Mouse (Mus musculus): Measurements from ENCODE around the gene Ldb1. TPM values are rescaled to one million over a fixed set of nuclear protein-coding genes. Genes with fewer than 3 reads are reported as not detected.

The Ldb1 gene
- polyA plus RNA-seq, 1 experiment from 2014 or later, result 129 TPM

DNA sequence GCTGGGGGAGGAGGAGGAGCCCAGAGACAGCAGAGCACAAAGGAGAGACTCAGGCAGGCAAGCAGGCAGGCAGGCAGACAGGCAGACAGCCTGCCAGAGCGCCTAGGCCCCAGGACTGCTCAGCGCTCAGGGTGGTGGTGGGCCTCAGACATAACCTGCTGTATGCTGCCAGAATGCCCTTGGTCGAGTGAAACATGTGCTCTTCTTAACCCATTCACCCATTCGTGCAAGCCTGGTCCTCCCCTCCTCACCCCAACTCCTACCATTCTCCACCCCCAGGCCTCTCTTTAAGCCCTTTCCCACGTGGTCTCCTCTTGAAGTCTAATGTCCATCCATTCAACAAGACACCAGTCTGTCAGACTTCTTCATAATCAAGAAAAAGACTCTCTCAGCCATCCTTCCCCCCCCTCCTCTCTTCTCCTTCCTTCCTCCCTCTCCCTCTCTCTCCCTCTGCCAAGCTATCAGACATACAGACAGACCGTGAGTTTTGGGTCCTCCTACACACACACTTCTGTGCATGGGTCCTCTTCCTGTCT is 2.5 kb downstream of the Ldb1 start:
- peak; percentile 10 for ATAC-seq (replicated peaks)
- Histone ChIP-seq H3K4me3 (peak overlapping the region; percentile 95), H3K4me2 (peak overlapping the region; percentile 93), H3K27me3 (replicated peaks) (no peaks in the 10 kb centered on the region), H3K27ac (peak overlapping the region; percentile 98), H3K4me1 (peaks cover 73% of the 10 kb centered on the region), H3K9ac (peak overlapping the region; percentile 61), H3K9me3 (no peaks in the 10 kb centered on the region), H3K36me3 (replicated peaks) (no peaks in the 10 kb centered on the region)
- WGBS, result 4% methylated on average over 6 of the region's 6 CpGs

DNA sequence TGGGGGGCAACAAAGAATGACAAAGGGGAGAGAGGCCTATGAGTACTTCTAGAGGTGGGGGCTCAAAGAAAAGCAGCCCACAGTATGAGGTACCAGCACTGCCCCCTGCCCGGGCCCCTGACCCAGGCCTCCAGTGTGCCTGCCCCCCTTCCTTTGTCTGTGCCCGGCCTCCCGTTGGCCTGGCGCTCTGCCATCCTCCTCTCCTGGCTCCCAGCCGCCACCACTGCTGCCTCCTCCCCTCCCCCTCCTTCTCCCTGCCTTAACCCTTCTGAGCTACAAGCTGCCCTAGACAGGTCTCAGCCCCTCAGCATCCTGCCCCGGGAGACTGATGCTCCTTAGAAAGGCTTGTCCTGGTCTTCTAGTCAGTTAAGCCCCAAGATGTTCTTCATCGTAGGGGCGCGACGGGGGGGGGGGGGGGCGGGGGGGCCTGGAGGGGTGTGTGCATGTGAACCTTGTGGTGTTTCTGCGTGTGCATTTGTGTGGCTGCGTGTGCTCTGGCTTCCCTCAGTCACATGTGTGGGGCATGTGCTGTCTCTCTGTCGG is 3.0 kb downstream of the Ldb1 start:
- Histone ChIP-seq H3K4me3 (peak overlapping the region; percentile 95), H3K9ac (peak overlapping the region; percentile 61), H3K36me3 (replicated peaks) (no peaks in the 10 kb centered on the region), H3K4me1 (peaks cover 78% of the 10 kb centered on the region), H3K27ac (peak overlapping the region; percentile 98), H3K27me3 (replicated peaks) (no peaks in the 10 kb centered on the region), H3K9me3 (no peaks in the 10 kb centered on the region), H3K4me2 (peak overlapping the region; percentile 93)
- WGBS, result 2% methylated on average over 10 of the region's 14 CpGs
- peak; percentile 20 for ATAC-seq (replicated peaks)

DNA sequence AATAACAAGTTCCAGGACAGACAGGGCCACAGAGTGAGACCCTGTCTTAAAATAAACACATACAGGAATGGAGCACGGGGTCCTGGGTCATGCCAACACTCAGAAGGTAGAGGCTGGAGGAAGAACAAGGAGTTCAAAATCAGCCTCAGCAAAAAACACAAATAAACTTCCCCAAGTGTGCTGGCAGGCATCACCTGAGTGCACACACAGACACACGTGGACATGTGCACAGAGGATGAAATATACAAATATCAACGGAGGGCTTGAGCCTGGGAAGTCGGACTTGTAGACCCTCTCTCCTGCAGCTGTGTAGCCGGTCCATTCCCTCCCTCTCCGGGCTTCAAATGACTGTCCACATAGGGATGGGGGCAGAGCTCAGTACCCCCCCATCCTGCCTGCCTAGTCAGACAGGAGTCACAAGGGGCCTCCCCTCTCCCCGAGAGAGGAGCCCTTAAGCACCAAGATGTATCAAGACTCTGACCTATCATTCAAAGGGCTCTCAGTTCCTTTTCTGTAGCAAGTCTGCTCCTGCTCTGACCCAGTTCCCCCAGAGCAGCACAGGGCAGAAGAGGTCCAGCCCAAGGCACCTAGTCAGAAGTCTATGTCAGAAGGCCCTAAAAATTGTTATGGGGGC is 3.6 kb downstream of the Ldb1 start:
- Histone ChIP-seq H3K9ac (peak overlapping the region; percentile 61), H3K4me1 (peaks cover 79% of the 10 kb centered on the region), H3K9me3 (no peaks in the 10 kb centered on the region), H3K36me3 (replicated peaks) (no peaks in the 10 kb centered on the region), H3K4me3 (peak overlapping the region; percentile 95), H3K27me3 (replicated peaks) (no peaks in the 10 kb centered on the region), H3K27ac (peak overlapping the region; percentile 98), H3K4me2 (peak overlapping the region; percentile 93)
- WGBS, result 10% methylated on average over 7 of the region's 7 CpGs
- no peak for ATAC-seq (replicated peaks)

DNA sequence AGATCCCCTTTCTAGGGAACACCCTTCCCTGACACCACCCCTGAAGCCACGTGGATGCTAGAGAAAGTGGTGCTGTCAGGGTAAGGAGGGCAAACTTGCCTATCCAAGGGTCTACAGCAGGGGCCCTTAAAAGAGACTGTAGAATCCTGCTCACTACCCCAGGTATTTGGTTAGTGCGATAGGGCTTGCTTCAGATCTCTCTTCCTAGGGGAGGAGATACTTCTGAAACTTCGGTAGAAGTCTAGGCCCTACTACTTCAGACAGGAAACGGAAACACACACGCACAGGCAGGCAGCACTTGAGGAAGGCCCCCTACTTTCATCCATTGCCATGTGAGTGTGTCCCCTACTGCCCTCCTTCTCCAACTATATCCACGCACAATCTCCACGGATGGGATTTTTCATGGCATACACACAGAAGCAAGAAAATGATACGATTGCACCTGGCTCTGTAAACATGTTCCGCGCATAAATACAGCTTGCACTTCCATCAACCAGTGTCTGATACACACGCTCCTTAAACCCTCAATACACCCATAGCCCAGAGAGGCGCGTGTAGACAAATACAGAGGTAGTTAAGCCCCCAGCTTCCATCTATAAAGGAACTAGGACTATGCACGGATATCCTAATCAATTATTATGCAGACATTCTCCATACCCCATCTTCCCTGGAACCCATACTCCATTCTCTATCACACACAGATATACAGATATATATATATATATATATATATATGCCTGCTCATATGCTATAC is 4.7 kb downstream of the Ldb1 start:
- Histone ChIP-seq H3K4me3 (peak overlapping the region; percentile 77), H3K36me3 (replicated peaks) (peaks cover 8% of the 10 kb centered on the region), H3K27ac (peak overlapping the region; percentile 98), H3K27me3 (replicated peaks) (no peaks in the 10 kb centered on the region), H3K9ac (peak overlapping the region; percentile 79), H3K4me2 (peak overlapping the region; percentile 93), H3K4me1 (peaks cover 77% of the 10 kb centered on the region), H3K9me3 (no peaks in the 10 kb centered on the region)
- no peak for ATAC-seq (replicated peaks)
- WGBS, result 32% methylated on average over 14 of the region's 14 CpGs

DNA sequence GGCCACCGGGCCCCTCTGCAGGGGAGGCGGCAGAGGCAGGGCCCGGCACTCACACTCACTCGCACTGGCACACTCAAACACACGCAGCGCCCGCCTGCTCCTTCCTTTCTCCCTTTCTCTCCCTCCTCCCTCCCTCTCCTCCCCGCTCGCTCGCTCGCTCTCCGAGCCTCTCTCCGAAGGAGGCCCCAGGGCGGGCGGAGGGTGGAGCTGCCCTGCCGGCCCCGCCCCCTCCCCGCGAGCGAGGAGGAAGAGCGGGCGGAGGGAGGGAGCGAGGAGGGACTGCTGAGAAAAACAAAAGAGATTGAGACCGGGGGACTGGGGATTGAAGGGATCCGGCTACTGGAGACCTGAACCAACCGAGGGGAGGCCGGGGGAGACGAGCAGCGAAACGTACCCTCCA is 5.5 kb downstream of the Ldb1 start:
- peaks cover 77% of the 10 kb centered on the region for H3K4me1 ChIP-seq
- H3K27me3 ChIP-seq (replicated peaks), result no peaks in the 10 kb centered on the region
- H3K27ac ChIP-seq, result peak overlapping the region; percentile 98
- 2% methylated on average over 25 of the region's 30 CpGs for WGBS
- H3K4me3 ChIP-seq, result peak overlapping the region; percentile 77
- H3K9me3 ChIP-seq, result no peaks in the 10 kb centered on the region
- peak overlapping the region; percentile 93 for H3K4me2 ChIP-seq
- peak overlapping the region; percentile 79 for H3K9ac ChIP-seq
- peaks cover 17% of the 10 kb centered on the region for H3K36me3 ChIP-seq (replicated peaks)
- peak; percentile 68 for ATAC-seq (replicated peaks)

DNA sequence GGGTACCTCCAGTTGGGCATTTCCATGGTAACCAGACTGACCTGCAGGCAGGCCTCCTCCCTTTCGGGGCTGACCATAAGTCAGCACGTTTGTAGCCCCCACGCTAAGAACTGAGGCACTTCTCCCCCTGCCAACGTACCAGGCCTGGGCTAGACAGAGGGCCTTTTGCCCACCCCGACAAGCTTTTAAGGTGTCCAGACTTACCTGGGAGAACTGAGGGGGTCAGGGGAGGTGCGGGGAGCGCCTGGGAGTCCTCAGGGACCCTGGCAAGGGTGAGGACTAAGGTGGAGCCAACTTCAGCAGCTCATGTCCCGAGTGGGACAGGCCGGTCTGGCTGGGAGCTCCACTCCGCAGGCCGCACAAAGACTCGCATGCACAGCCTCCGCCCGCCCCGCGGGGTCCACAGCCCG is 6.2 kb downstream of the Ldb1 start:
- ATAC-seq (replicated peaks), result peak; percentile 9
- peak overlapping the region; percentile 79 for H3K9ac ChIP-seq
- no peaks in the 10 kb centered on the region for H3K27me3 ChIP-seq (replicated peaks)
- H3K36me3 ChIP-seq (replicated peaks), result peaks cover 23% of the 10 kb centered on the region
- H3K9me3 ChIP-seq, result no peaks in the 10 kb centered on the region
- peaks cover 72% of the 10 kb centered on the region for H3K4me1 ChIP-seq
- H3K4me2 ChIP-seq, result peak overlapping the region; percentile 93
- WGBS, result 0% methylated on average over 16 of the region's 17 CpGs
- peak overlapping the region; percentile 77 for H3K4me3 ChIP-seq
- peak overlapping the region; percentile 98 for H3K27ac ChIP-seq

DNA sequence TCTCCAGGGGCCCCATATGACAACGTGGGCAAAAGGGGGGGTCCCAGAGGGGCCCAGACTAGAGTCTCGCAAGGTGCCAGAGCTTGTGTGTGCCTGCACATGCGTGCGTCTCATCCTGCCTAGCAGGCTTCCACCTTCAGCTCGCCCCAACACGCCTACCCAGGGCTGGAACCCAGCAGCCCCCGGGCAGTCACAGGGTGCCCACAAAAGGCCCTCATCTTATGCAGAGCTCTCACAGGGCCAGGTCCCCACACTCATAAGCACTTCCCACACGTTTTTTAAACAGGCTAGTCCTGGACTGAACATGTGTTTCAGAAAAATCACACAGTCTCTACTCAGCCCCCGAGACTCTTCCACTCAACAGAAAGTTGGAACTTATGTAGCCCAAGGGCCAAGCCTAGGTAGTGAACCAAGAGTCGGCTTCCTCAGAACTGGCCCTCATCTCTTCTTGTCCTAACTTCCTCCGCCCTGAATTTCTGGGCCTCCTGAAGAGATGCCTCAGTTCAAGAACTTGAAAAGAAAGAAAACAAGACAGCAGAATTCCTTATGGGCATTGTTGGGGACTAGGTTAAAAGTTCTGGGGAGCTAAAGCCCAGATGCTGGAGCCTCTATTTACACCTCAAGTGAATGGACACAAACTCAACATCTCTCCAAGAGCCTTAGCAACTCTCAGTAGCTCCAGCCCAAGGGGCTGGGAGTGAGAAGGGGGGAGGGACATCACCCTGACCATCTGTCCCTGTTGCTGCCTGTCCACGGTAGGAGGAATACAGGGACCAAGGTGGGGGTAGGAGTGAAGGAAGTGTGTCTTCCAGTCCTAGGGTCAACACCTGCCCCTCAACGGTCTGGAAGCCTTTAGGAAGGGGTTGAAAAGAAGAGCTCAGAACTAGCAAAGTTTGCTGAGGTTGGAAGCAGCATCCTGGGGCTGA is 6.8 kb downstream of the Ldb1 start:
- H3K4me1 ChIP-seq, result peaks cover 65% of the 10 kb centered on the region
- H3K9ac ChIP-seq, result peak overlapping the region; percentile 79
- H3K4me2 ChIP-seq, result peak overlapping the region; percentile 93
- H3K27ac ChIP-seq, result peak overlapping the region; percentile 98
- ATAC-seq (replicated peaks), result 0 out of 2 replicates have a peak, but pooled peaks have one; percentile 3
- H3K27me3 ChIP-seq (replicated peaks), result no peaks in the 10 kb centered on the region
- 6% methylated on average over 13 of the region's 13 CpGs for WGBS
- H3K36me3 ChIP-seq (replicated peaks), result peaks cover 30% of the 10 kb centered on the region
- H3K9me3 ChIP-seq, result no peaks in the 10 kb centered on the region
- H3K4me3 ChIP-seq, result peak overlapping the region; percentile 77

DNA sequence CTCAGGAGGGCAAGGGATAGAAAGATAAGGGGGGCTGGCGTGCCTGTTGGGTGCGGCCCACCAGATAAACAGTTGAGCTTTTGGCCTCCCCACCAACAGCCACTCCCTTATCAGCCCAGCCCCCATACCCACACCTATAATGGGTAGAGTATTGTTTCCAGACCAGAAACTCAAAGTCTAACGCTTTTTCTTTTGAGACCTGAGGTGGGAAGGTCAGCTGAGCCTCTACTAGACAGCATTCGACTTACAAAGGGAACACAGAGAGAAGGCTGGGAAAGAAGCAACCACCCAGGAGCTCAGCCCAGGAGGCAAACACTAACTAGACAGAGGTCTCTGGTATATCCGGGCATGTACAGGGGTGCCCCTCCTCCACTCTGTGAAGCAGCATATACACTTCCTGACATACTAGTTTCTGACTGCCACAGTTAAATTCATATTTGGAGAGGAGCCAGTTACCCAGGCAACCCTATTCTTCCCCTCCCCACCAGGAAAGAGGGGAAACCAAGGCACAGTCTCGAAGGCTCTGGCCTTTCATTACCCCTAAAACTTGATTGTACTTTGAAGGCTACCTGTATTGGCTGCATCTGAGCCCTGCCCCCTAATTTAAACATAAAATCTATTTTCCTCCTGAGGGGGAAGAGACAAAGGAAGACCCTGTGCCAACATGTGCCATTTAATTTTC is 7.6 kb downstream of the Ldb1 start:
- Histone ChIP-seq H3K27ac (peak overlapping the region; percentile 50), H3K4me1 (peaks cover 57% of the 10 kb centered on the region)
- no peak for ATAC-seq (replicated peaks)

DNA sequence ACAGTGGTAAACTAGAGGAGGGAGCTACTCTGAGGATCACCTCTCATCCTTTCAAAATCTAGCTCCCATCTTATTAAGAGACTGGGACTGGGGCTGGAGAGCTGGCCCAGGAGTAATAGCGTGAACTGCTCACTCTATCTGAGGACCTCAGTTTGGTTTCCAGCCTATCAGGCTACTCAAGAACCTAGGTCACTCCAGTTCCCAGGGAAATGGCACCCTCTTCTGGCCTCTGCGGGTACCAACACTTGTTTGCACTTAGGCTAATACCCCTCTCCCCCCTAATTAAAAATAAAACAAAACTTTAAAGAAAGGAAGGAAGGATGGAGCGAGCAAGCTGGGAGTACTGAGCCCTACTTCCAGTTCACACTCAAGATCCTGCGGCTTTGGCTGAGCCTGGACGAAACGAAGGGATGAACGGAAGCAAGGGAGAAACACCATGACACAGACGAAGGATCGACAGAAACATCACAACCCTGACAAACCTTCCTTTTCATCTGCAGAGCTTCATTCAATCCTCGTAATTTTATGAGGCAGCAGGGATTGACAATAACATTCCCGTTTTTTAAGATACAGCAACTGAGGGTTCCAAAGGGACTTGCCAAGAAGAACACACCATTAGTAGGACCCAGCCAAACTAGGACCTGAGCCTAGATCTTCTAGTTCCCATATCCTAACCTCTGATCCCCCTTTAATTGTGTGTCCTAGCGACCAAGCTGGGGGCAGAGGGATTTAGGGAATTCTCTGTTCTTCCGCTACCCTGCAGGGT is 8.4 kb downstream of the Ldb1 start:
- Histone ChIP-seq H3K9me3 (no peaks in the 10 kb centered on the region), H3K36me3 (replicated peaks) (peaks cover 41% of the 10 kb centered on the region), H3K27ac (peak overlapping the region; percentile 39; the same call in 1 of the 2 replicates), H3K9ac (peak overlapping the region; percentile 79), H3K4me2 (peak overlapping the region; percentile 93), H3K4me3 (peak overlapping the region; percentile 77), H3K27me3 (replicated peaks) (no peaks in the 10 kb centered on the region), H3K4me1 (peaks cover 50% of the 10 kb centered on the region)
- 61% methylated on average over 13 of the region's 13 CpGs for WGBS
- ATAC-seq (replicated peaks), result no peak

More for the DNA sequence above, 7.6 kb downstream of the Ldb1 start:
- Histone ChIP-seq H3K4me3 (peak overlapping the region; percentile 77), H3K9me3 (no peaks in the 10 kb centered on the region), H3K4me2 (peak overlapping the region; percentile 93), H3K36me3 (replicated peaks) (peaks cover 37% of the 10 kb centered on the region), H3K27me3 (replicated peaks) (no peaks in the 10 kb centered on the region), H3K9ac (peak overlapping the region; percentile 79)
- WGBS, result 5% methylated on average over 6 of the region's 6 CpGs

DNA sequence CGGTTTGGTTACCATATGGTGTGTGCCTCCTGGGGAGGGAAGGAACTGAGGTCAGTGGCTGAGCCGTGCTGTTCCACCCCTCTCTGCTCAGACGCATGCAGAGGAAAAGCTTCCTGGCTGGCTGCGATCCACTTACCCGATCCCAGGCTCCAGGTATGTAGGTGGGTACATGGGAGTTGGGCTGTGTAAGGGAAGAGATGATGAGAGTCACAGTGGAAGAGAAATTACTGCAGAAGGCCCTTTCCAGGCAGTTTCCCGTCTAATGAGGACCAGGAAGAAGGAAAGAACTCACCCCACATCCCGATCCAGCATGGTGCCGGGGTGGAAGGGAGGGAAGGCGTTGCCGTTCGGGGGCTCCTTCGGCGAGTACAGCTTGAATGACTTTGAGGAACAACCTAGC is 9.0 kb downstream of the Ldb1 start:
- Histone ChIP-seq H3K9me3 (no peaks in the 10 kb centered on the region), H3K4me1 (peaks cover 43% of the 10 kb centered on the region), H3K4me3 (0 out of 2 replicates have a peak overlapping the region, but pooled peaks have one; percentile 77), H3K36me3 (replicated peaks) (peaks cover 41% of the 10 kb centered on the region), H3K27ac (no peak overlapping the region), H3K27me3 (replicated peaks) (no peaks in the 10 kb centered on the region), H3K9ac (no peak overlapping the region), H3K4me2 (peak overlapping the region; percentile 93; the same call in 1 of the 2 replicates)
- no peak for ATAC-seq (replicated peaks)
- WGBS, result 89% methylated on average over 13 of the region's 13 CpGs
